Mouse (Mus musculus) thymus, adult 2 months (tissue): ENCODE measurements around the gene Stard3nl.

Experiments used
- CTCF ChIP-seq: fragments of 200-500 bp; IDR thresholded peaks from 2 replicates; pipeline ENCODE4 v1.5.1; 2012; ENCODE audit warnings: mild to moderate bottlenecking, control low read depth, low read length, moderate library complexity, borderline replicate concordance; ENCODE audit not compliant: control insufficient read depth, poor library complexity, insufficient read depth; ENCODE audit errors: extremely low read depth
- POLR2A ChIP-seq: fragments of 200-500 bp; IDR thresholded peaks from 2 replicates; pipeline ENCODE4 v1.6.1; 2012; ENCODE audit warnings: mild to moderate bottlenecking, low read length, control low read depth, moderate library complexity; ENCODE audit not compliant: control insufficient read depth, poor library complexity, insufficient read depth; ENCODE audit errors: extremely low read depth

- no peak for TF ChIP-seq CTCF
- TF ChIP-seq POLR2A: no peak
Observed at GRCm38 (mm10) chr13:19429812-19430370, 34.3 kb upstream of the Stard3nl start.
